Mouse (Mus musculus) B cell, adult (primary cell): ENCODE data around the gene Elf2. TPM values are rescaled to one million over a fixed set of nuclear protein-coding genes. Genes with fewer than 3 reads are reported as not detected.

ENCODE experiments used
- total RNA-seq: library from RNA; stranded (reverse); gene quantifications from 4 replicates; pipeline ENCODE4 v1.2.4, GENCODE M21; 2023; ENCODE audit not compliant: inconsistent age

Elf2 gene
- 123 to 135 TPM (median 129 TPM) in 4 replicates for total RNA-seq

GRCm38 (mm10) chr3:51340552-51341267 lies at the start of gene Elf2:
TSS of gene Elf2 (minus strand) at chr3:51340663.

GRCm38 (mm10) chr3:51224363-51225225 lies 115.9 kb downstream of the Elf2 start, which contains the start of gene Noct:
TSS of gene Noct (plus strand) at chr3:51224447.

Other genes starting within 250 kb of the Elf2 start
- gene Noct, start 116.2 kb downstream of the Elf2 start, total RNA-seq: 2.9 to 3.3 TPM (median 3.3 TPM) in 4 replicates
- 0.57 TPM in 1 of 4 replicates, not detected in the others for gene Mgarp, start 56.1 kb upstream of the Elf2 start, total RNA-seq
- gene Ndufc1, start 68.3 kb upstream of the Elf2 start, total RNA-seq: 53.5 to 67.3 TPM (median 59.1 TPM) in 4 replicates
- gene Naa15, start 74.5 kb upstream of the Elf2 start, total RNA-seq: 103 to 122 TPM (median 114 TPM) in 4 replicates
- gene Rab33b, start 143.3 kb upstream of the Elf2 start, total RNA-seq: 26.3 to 34.6 TPM (median 28.0 TPM) in 4 replicates
- gene Setd7, start 220.2 kb upstream of the Elf2 start, total RNA-seq: 31.7 to 39.4 TPM (median 36.0 TPM) in 4 replicates